Mouse (Mus musculus) cerebellum, postnatal 25 days (tissue): ENCODE measurements at regions not wholly inside any gene's neighbourhood (a gene's known extent, or its start where the extent isn't known, plus 50 kb on each side); places are given as distances from the start of the nearest gene placed in this dataset.

Experiments
- DNase-seq, 2 experiments: peaks; one replicate each; pipeline ENCODE4 v3.0.0; 2021; ENCODE audit warnings: mixed read lengths in 2 of 2

GRCm38 (mm10) chr2:128407076-128407475 lies 183.9 kb upstream of the Spdye4c start:
- no peak for DNase-seq

- peak in 1 of 2 experiments; percentile 54 for DNase-seq
These were observed 182.3 kb upstream of the Spdye4c start for GRCm38 (mm10) chr2:128408718-128409117.

- peak in 1 of 2 experiments; percentile 60 for DNase-seq
These were observed 178.7 kb upstream of the Spdye4c start for GRCm38 (mm10) chr2:128412352-128412751.

- no peak for DNase-seq
These were observed 178.0 kb upstream of the Spdye4c start for GRCm38 (mm10) chr2:128412974-128413373.

- DNase-seq = no peak
These were observed 176.3 kb upstream of the Spdye4c start for GRCm38 (mm10) chr2:128414588-128415240.

- no peak for DNase-seq
These were observed 174.6 kb upstream of the Spdye4c start for GRCm38 (mm10) chr2:128416416-128416815.

- no peak for DNase-seq
These were observed 172.0 kb upstream of the Spdye4c start for GRCm38 (mm10) chr2:128418960-128419359.

GRCm38 (mm10) chr2:128420406-128420805 lies 170.6 kb upstream of the Spdye4c start:
- no peak for DNase-seq

- no peak for DNase-seq
These were observed 168.3 kb upstream of the Spdye4c start for GRCm38 (mm10) chr2:128422677-128423076.

- no peak for DNase-seq
These were observed 166.8 kb upstream of the Spdye4c start for GRCm38 (mm10) chr2:128424236-128424635.

GRCm38 (mm10) chr2:128427181-128427880 lies 163.7 kb upstream of the Spdye4c start:
- DNase-seq = no peak

- DNase-seq = no peak
These were observed 162.9 kb upstream of the Spdye4c start for GRCm38 (mm10) chr2:128428154-128428553.

GRCm38 (mm10) chr2:128428651-128429633 lies 162.1 kb upstream of the Spdye4c start:
- no peak for DNase-seq

GRCm38 (mm10) chr2:128429786-128430185 lies 161.2 kb upstream of the Spdye4c start:
- DNase-seq = no peak

GRCm38 (mm10) chr2:128430776-128431291 lies 160.2 kb upstream of the Spdye4c start:
- DNase-seq = no peak

- peak; percentile 39 to 58 for DNase-seq
These were observed 159.3 kb upstream of the Spdye4c start for GRCm38 (mm10) chr2:128431751-128432150.

- DNase-seq = no peak
These were observed 158.3 kb upstream of the Spdye4c start for GRCm38 (mm10) chr2:128432741-128433140.

- no peak for DNase-seq
These were observed 157.4 kb upstream of the Spdye4c start for GRCm38 (mm10) chr2:128433553-128434081.

GRCm38 (mm10) chr2:128434200-128434977 lies 156.6 kb upstream of the Spdye4c start:
- no peak for DNase-seq

- DNase-seq = no peak
These were observed 154.6 kb upstream of the Spdye4c start for GRCm38 (mm10) chr2:128436378-128436777.

- DNase-seq = no peak
These were observed 153.3 kb upstream of the Spdye4c start for GRCm38 (mm10) chr2:128437698-128438097.
